Mouse (Mus musculus) CH12.LX (cell line): ENCODE measurements around the gene Phlpp2. TPM values are rescaled to one million over a fixed set of nuclear protein-coding genes. Genes with fewer than 3 reads are reported as not detected.

Experiments
- DNase-seq: peaks from one replicate; pipeline ENCODE4 v3.0.0-alpha.2; 2013; ENCODE audit errors: extremely low read depth
- H3K27ac ChIP-seq: 2 replicates; pipeline ENCODE4 v1.5.1; 2012; ENCODE audit warnings: low read depth, mild to moderate bottlenecking, control low read depth, moderate library complexity; ENCODE audit not compliant: insufficient read depth
- H3K27me3 ChIP-seq: replicated peaks from 2 replicates; pipeline ENCODE3; 2012; ENCODE audit warnings: inconsistent platforms
- H3K36me3 ChIP-seq, 2 experiments: replicated peaks in 1 of 2; 2 replicates each; pipeline versions ENCODE3 to v1.6.1; 2012; ENCODE audit warnings: inconsistent platforms in 1 of 2, low read length in 1 of 2, mild to moderate bottlenecking in 1 of 2, mixed read lengths in 1 of 2, moderate library complexity in 1 of 2; ENCODE audit not compliant: control insufficient read depth in 1 of 2, insufficient read depth in 1 of 2
- H3K4me1 ChIP-seq, 2 experiments: 2 replicates each; pipeline ENCODE4 v1.6.1; 2012; ENCODE audit warnings: inconsistent platforms in 1 of 2, moderate library complexity in 1 of 2; ENCODE audit not compliant: insufficient read depth in 2 of 2, control insufficient read depth in 1 of 2
- H3K4me2 ChIP-seq: 2 replicates; pipeline ENCODE4 v1.6.1; 2012; ENCODE audit warnings: low read depth, mild to moderate bottlenecking, control low read depth; ENCODE audit not compliant: poor library complexity, insufficient read depth, severe bottlenecking
- H3K4me3 ChIP-seq, 3 experiments: fragments of 150-350 bp in 1 of 3; sonication (generic) in 1 of 3; replicated peaks in 1 of 3; 2 replicates each; pipeline versions ENCODE3 to v1.5.1; 2011 to 2012; ENCODE audit warnings: low read depth in 2 of 3, low read length in 2 of 3, mild to moderate bottlenecking in 2 of 3, moderate library complexity in 2 of 3, control low read depth in 1 of 3, improper control_type of control experiment in 1 of 3, inconsistent platforms in 1 of 3, mixed read lengths in 1 of 3; ENCODE audit not compliant: poor library complexity in 1 of 3
- H3K79me2 ChIP-seq: replicated peaks from 2 replicates; pipeline ENCODE4 v1.6.1; 2012; ENCODE audit warnings: mild to moderate bottlenecking, moderate library complexity; ENCODE audit not compliant: control insufficient read depth, poor library complexity, insufficient read depth, severe bottlenecking; ENCODE audit errors: extremely low read depth
- H3K9ac ChIP-seq: 2 replicates; pipeline ENCODE4 v1.6.1; 2012; ENCODE audit warnings: low read depth, mild to moderate bottlenecking, control low read depth, moderate library complexity; ENCODE audit not compliant: insufficient read depth
- H3K9me3 ChIP-seq: replicated peaks from 2 replicates; pipeline ENCODE3; 2012; ENCODE audit warnings: low read length, inconsistent platforms, mixed read lengths
- BHLHE40 ChIP-seq: IDR thresholded peaks from 2 replicates; pipeline ENCODE4 v1.6.1; 2011; ENCODE audit warnings: mild to moderate bottlenecking, low read depth, low read length, improper control_type of control experiment
- IRF4 ChIP-seq: IDR thresholded peaks from 2 replicates; pipeline ENCODE4 v1.6.1; 2014; ENCODE audit warnings: low read depth, mild to moderate bottlenecking, inconsistent platforms, low read length, improper control_type of control experiment
- KAT2A ChIP-seq: IDR thresholded peaks from 2 replicates; pipeline ENCODE4 v1.6.1; 2012; ENCODE audit warnings: low read length, improper control_type of control experiment, inconsistent platforms; ENCODE audit not compliant: insufficient replicate concordance
- MYC ChIP-seq: IDR thresholded peaks from 2 replicates; pipeline ENCODE4 v1.6.1; 2011; ENCODE audit warnings: low read depth, mild to moderate bottlenecking, improper control_type of control experiment, low read length
- POLR2A ChIP-seq: IDR thresholded peaks from 2 replicates; pipeline ENCODE4 v1.6.1; 2011; ENCODE audit warnings: low read depth, mild to moderate bottlenecking, improper control_type of control experiment, low read length
- POLR2AphosphoS2 ChIP-seq: IDR thresholded peaks from 2 replicates; pipeline ENCODE4 v1.6.1; 2011; ENCODE audit warnings: low read depth, low read length, improper control_type of control experiment
- RAD21 ChIP-seq: IDR thresholded peaks from 2 replicates; pipeline ENCODE4 v1.6.1; 2011; ENCODE audit warnings: low read depth, mild to moderate bottlenecking, low read length, improper control_type of control experiment, moderate library complexity
- SMC3 ChIP-seq: IDR thresholded peaks from 2 replicates; pipeline ENCODE4 v1.6.1; 2011; ENCODE audit warnings: low read depth, low read length, improper control_type of control experiment
- UBTF ChIP-seq: IDR thresholded peaks from 2 replicates; pipeline ENCODE4 v1.6.1; 2012; ENCODE audit warnings: low read depth, mild to moderate bottlenecking, inconsistent platforms, low read length, improper control_type of control experiment, moderate library complexity
- USF1 ChIP-seq: IDR thresholded peaks from 2 replicates; pipeline ENCODE4 v1.6.1; 2014; ENCODE audit warnings: low read depth, mild to moderate bottlenecking, inconsistent platforms, low read length, improper control_type of control experiment
- ZC3H11A ChIP-seq: IDR thresholded peaks from 2 replicates; pipeline ENCODE4 v1.6.1; 2012; ENCODE audit warnings: low read depth, mild to moderate bottlenecking, inconsistent platforms, low read length, improper control_type of control experiment
- ZKSCAN1 ChIP-seq: IDR thresholded peaks from 2 replicates; pipeline ENCODE4 v1.6.1; 2012; ENCODE audit warnings: low read depth, inconsistent platforms, low read length, improper control_type of control experiment, borderline replicate concordance
- dilution Hi-C: fragments of 300-500 bp; cut with MboI; formaldehyde crosslinking; loops from 2 replicates; pipeline ENCODE4 v1.14.3; 2020; ENCODE audit warnings: low sequenced_read_pairs; ENCODE audit not compliant: extremely low pct_unique_long_range_greater_than_20kb, extremely low pct_ligation_motif_present
- in situ Hi-C: fragments of 300-500 bp; cut with MboI; formaldehyde crosslinking; loops from 3 replicates; pipeline ENCODE4 v1.14.3; 2019; ENCODE audit warnings: low sequenced_read_pairs, low pct_ligation_motif_present, low pct_unique_long_range_greater_than_20kb, mixed read lengths
- polyA plus RNA-seq: library from polyadenylated mRNA; unstranded; fragments of >175 nt; gene quantifications from 2 replicates; pipeline ENCODE4 v1.2.1, GENCODE M21; 2012; ENCODE audit warnings: low read depth; ENCODE audit not compliant: insufficient read length
- total RNA-seq, 2 experiments: library from RNA; depleted of rRNA; stranded (reverse); fragments of 300-350 nt in 1 of 2; fragments of >200 nt in 1 of 2; gene quantifications; 2 replicates each; pipeline ENCODE4 v1.2.3; 2012 to 2014

Phlpp2 gene
- total and polyA plus RNA-seq, 3 experiments = 3.1 to 9.2 (median 3.5) TPM

GRCm38 (mm10) chr8:109945153-109945632 lies 76.9 kb downstream of the Phlpp2 start:
- no peak overlapping the region for H3K4me2 ChIP-seq
- dilution Hi-C loops (no loop called here), in situ Hi-C loops (no loop called here)
- no peak overlapping the region for H3K27ac ChIP-seq
- H3K9ac ChIP-seq = no peak overlapping the region
- TF ChIP-seq POLR2AphosphoS2 = no peak
- no peak for TF ChIP-seq KAT2A
- no peak for TF ChIP-seq IRF4
- H3K4me3 ChIP-seq = no peak overlapping the region
- no peaks in the 10 kb centered on the region for H3K9me3 ChIP-seq
- H3K4me1 ChIP-seq = peaks cover 0 to 7% of the 10 kb centered on the region in 2 experiments; a peak in 1 of 4 replicates
- no peaks in the 10 kb centered on the region; the same call in 1 of the 2 replicates for H3K79me2 ChIP-seq
- no peaks in the 10 kb centered on the region for H3K27me3 ChIP-seq
- peaks cover 6 to 37% of the 10 kb centered on the region in 2 experiments for H3K36me3 ChIP-seq
- no peak for DNase-seq

- DNase-seq = no peak
- no peak overlapping the region for H3K27ac ChIP-seq
- peaks cover 1 to 32% of the 10 kb centered on the region in 2 experiments for H3K36me3 ChIP-seq
- no peak overlapping the region for H3K9ac ChIP-seq
- TF ChIP-seq UBTF (no peak), IRF4 (no peak), RAD21 (no peak), ZKSCAN1 (no peak), BHLHE40 (no peak), USF1 (no peak)
- H3K27me3 ChIP-seq = no peaks in the 10 kb centered on the region
- peaks cover 0 to 2% of the 10 kb centered on the region in 2 experiments; a peak in 1 of 4 replicates for H3K4me1 ChIP-seq
- H3K79me2 ChIP-seq = no peaks in the 10 kb centered on the region; the same call in 1 of the 2 replicates
- H3K9me3 ChIP-seq = no peaks in the 10 kb centered on the region
- dilution Hi-C loops (no loop called here), in situ Hi-C loops (no loop called here)
- no peak overlapping the region for H3K4me2 ChIP-seq
- no peak overlapping the region for H3K4me3 ChIP-seq
Measured at GRCm38 (mm10) chr8:109945694-109946093, 77.4 kb downstream of the Phlpp2 start.

DNA sequence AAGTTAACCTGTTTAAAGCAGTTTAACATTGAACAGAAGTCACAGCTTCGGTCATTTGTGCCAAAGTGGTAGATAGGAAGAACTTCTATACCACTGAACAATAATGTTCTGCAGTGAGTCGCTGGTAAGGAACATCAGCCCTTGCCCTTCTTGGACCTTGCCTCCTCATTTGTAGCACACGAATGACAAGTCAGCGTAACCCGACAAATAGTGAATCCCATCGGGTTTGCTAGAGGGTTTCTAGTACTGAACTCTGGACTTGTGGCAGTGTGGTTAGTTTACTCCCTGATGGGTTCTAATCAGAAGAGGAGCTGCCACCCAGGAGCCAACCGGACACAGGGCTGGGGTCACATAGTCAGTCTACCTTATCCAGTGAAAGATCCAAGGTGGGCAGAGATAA lies 77.9 kb downstream of the Phlpp2 start:
- H3K36me3 ChIP-seq = peaks cover 0 to 26% of the 10 kb centered on the region in 2 experiments
- no peak overlapping the region for H3K27ac ChIP-seq
- no peak overlapping the region for H3K4me2 ChIP-seq
- no peaks in the 10 kb centered on the region for H3K4me1 ChIP-seq
- no peaks in the 10 kb centered on the region for H3K9me3 ChIP-seq
- no peaks in the 10 kb centered on the region; the same call in 1 of the 2 replicates for H3K79me2 ChIP-seq
- no peaks in the 10 kb centered on the region for H3K27me3 ChIP-seq
- dilution Hi-C loops (no loop called here), in situ Hi-C loops (no loop called here)
- DNase-seq = no peak
- H3K9ac ChIP-seq = no peak overlapping the region
- TF ChIP-seq MYC (no peak), SMC3 (no peak), ZC3H11A (no peak), POLR2A (no peak)
- TF ChIP-seq, all 38 proteins: peak for 0
- H3K4me3 ChIP-seq = no peak overlapping the region
